Mouse (Mus musculus) forebrain, embryonic 16.5 days (tissue): ENCODE measurements around the gene Szrd1. TPM values are rescaled to one million over a fixed set of nuclear protein-coding genes. Genes with fewer than 3 reads are reported as not detected.

Source experiments
- ATAC-seq: fragments of 200-750 bp; cut with Nextera tagmentation; 2 replicates; pipeline ENCODE4 v1.8.0; 2017; ENCODE audit warnings: mild to moderate bottlenecking, moderate library complexity
- H3K27ac ChIP-seq: fragments of 300-500 bp; sonication (generic); 2 replicates; pipeline ENCODE4 v1.5.1; 2014; ENCODE audit warnings: low read length, control low read depth
- H3K27me3 ChIP-seq: fragments of 300-500 bp; sonication (generic); replicated peaks from 2 replicates; pipeline ENCODE4 v1.6.1; 2014; ENCODE audit warnings: low read length; ENCODE audit not compliant: control insufficient read depth, insufficient read depth
- H3K36me3 ChIP-seq: fragments of 300-500 bp; sonication (generic); 2 replicates; pipeline ENCODE4 v1.6.1; 2014; ENCODE audit not compliant: control insufficient read depth, insufficient read depth
- H3K4me1 ChIP-seq: fragments of 300-500 bp; sonication (generic); replicated peaks from 2 replicates; pipeline ENCODE4 v1.6.1; 2014; ENCODE audit warnings: low read length; ENCODE audit not compliant: control insufficient read depth, insufficient read depth
- H3K4me2 ChIP-seq: fragments of 300-500 bp; sonication (generic); 2 replicates; pipeline ENCODE4 v1.6.1; 2014; ENCODE audit warnings: mild to moderate bottlenecking, low read length, control low read depth
- H3K4me3 ChIP-seq: fragments of 300-500 bp; sonication (generic); replicated peaks from 2 replicates; pipeline ENCODE4 v1.5.1; 2014; ENCODE audit warnings: mild to moderate bottlenecking, low read length, control low read depth
- H3K9ac ChIP-seq: fragments of 300-500 bp; sonication (generic); replicated peaks from 2 replicates; pipeline ENCODE4 v1.6.1; 2014; ENCODE audit warnings: low read depth, low read length, control low read depth
- H3K9me3 ChIP-seq: fragments of 300-500 bp; sonication (generic); 2 replicates; pipeline ENCODE4 v1.6.1; 2016; ENCODE audit warnings: low read length; ENCODE audit not compliant: control insufficient read depth
- WGBS: fragments of 180-500 bp; shearing (Covaris S2); extraction: QIAGEN DNeasy Blood & Tissue Kit; methylation state at CpG from one replicate; pipeline ENCODE4 v1.1.7; 2014; 5-methylcytosine and 5-hydroxymethylcytosine counted together
- polyA plus RNA-seq: library from polyadenylated mRNA; unstranded; fragments of >200 nt; fragmentation: Nextera tagmentation; extraction: Ambion mirVana; gene quantifications from 2 replicates; pipeline ENCODE4 v1.2.1, GENCODE M21; 2015

Szrd1 gene
- polyA plus RNA-seq, 1 experiment from 2014 or later: 31.2 TPM

GRCm38 (mm10) chr4:141172121-141172520 lies 32.5 kb upstream of the Szrd1 start:
- no peak overlapping the region for H3K9ac ChIP-seq
- H3K4me1 ChIP-seq: no peaks in the 10 kb centered on the region
- no peak for ATAC-seq
- H3K27ac ChIP-seq: no peak overlapping the region
- WGBS: 86% methylated on average over 8 of the region's 8 CpGs
- no peaks in the 10 kb centered on the region for H3K27me3 ChIP-seq
- H3K4me2 ChIP-seq: no peak overlapping the region
- H3K9me3 ChIP-seq: no peaks in the 10 kb centered on the region
- no peak overlapping the region for H3K4me3 ChIP-seq
- peaks cover 7% of the 10 kb centered on the region for H3K36me3 ChIP-seq

- no peak for ATAC-seq
- H3K27me3 ChIP-seq: no peaks in the 10 kb centered on the region
- no peak overlapping the region for H3K4me3 ChIP-seq
- WGBS: 95% methylated on average over 3 of the region's 3 CpGs
- H3K4me2 ChIP-seq: no peak overlapping the region
- H3K36me3 ChIP-seq: peaks cover 7% of the 10 kb centered on the region
- no peaks in the 10 kb centered on the region for H3K4me1 ChIP-seq
- no peak overlapping the region for H3K27ac ChIP-seq
- H3K9ac ChIP-seq: no peak overlapping the region
- H3K9me3 ChIP-seq: peaks cover 6% of the 10 kb centered on the region
Measured at GRCm38 (mm10) chr4:141167156-141167555, 27.6 kb upstream of the Szrd1 start.

DNA sequence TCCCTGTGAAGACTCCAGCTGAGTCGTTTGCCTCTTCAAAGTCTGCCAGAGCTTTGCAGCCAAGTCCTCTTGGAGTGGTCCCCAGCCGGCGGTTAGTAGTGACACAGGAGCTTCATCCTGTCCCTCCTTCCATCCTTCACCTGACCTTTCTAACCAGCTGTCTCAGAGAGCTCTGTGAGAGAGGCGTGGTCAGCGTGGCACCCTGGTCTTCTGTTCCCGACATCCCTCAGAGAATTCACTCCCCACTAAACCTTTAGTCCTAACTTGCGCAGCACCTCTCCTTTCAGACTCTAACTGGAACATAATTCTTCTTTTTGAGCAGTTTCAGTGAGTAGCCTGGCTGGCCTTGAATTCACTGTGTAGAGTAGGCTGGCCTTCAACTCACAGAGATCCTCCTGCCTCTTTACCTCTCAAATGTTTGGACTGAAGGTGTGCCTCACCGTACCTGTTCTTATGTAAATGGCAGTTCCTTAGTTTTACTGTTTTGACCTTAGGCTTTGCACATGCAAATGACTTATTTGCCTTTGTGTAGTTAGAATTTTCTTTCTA lies 26.2 kb upstream of the Szrd1 start:
- Histone ChIP-seq H3K9me3 (peaks cover 6% of the 10 kb centered on the region), H3K36me3 (peaks cover 2% of the 10 kb centered on the region), H3K4me3 (no peak overlapping the region), H3K4me2 (no peak overlapping the region), H3K27ac (no peak overlapping the region), H3K4me1 (no peaks in the 10 kb centered on the region), H3K9ac (no peak overlapping the region), H3K27me3 (no peaks in the 10 kb centered on the region)
- 83% methylated on average over 8 of the region's 8 CpGs for WGBS
- ATAC-seq: no peak

DNA sequence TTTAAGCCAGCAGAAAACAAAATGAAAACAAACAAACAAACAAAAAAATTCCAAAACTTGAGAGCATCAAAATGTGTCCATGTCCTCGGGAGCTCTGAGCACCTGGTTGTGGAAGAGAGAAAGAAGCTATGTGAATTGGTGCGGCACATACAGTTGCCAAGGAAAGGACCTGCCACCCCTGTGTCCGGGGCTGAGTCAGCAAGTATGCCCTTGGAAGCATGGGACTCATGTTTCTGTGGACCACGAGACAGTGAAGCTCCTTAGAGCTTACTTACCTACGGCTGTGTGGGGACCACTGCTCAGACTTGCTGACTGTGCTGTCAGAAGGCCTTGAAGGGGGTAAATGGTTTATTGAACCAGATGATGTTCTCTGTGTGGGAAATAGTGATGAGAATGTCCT lies 24.2 kb upstream of the Szrd1 start:
- 95% methylated on average over 5 of the region's 5 CpGs for WGBS

DNA sequence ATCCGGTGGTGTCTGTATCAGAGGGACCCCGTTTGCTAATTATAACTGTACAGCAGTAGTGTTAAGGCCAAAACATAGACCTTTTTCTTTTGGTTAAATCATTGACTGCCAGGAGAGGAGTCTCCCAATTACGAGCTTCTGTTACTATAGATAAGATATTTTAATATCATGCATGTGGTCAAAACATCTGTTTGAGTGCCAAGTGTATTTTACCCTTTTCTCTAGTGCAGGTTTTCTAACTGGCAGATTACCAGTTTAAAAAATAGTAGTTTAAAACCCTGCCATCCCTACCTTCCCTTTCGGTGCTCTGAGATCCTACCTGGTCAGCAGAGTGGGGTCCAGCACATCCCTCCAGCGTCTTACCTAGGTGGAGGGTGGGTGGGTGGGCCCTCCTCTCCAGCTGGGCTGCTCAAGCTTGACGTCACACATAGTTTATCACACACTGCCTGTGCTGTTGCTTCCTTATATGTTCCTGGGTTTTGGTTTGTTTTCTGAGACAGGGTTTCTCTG lies 22.2 kb upstream of the Szrd1 start:
- Histone ChIP-seq H3K4me3 (no peak overlapping the region), H3K9ac (no peak overlapping the region), H3K4me2 (no peak overlapping the region), H3K4me1 (peaks cover 2% of the 10 kb centered on the region; the same call in 1 of the 2 replicates), H3K9me3 (peaks cover 6% of the 10 kb centered on the region), H3K27ac (no peak overlapping the region), H3K27me3 (no peaks in the 10 kb centered on the region), H3K36me3 (no peaks in the 10 kb centered on the region)
- no peak for ATAC-seq
- 82% methylated on average over 6 of the region's 6 CpGs for WGBS

More for the DNA sequence above, 24.2 kb upstream of the Szrd1 start:
- peaks cover 6% of the 10 kb centered on the region for H3K9me3 ChIP-seq
- H3K4me1 ChIP-seq: peaks cover 2% of the 10 kb centered on the region; the same call in 1 of the 2 replicates
- no peak overlapping the region for H3K4me2 ChIP-seq
- no peak overlapping the region for H3K27ac ChIP-seq
- no peaks in the 10 kb centered on the region for H3K36me3 ChIP-seq
- H3K27me3 ChIP-seq: no peaks in the 10 kb centered on the region
- no peak overlapping the region for H3K4me3 ChIP-seq
- no peak for ATAC-seq
- no peak overlapping the region for H3K9ac ChIP-seq

- no peak overlapping the region for H3K4me2 ChIP-seq
- no peak overlapping the region for H3K9ac ChIP-seq
- H3K4me1 ChIP-seq: peaks cover 2% of the 10 kb centered on the region; the same call in 1 of the 2 replicates
- H3K9me3 ChIP-seq: peaks cover 3% of the 10 kb centered on the region
- 94% methylated on average over 4 of the region's 4 CpGs for WGBS
- no peak overlapping the region for H3K27ac ChIP-seq
- ATAC-seq: no peak
- H3K27me3 ChIP-seq: no peaks in the 10 kb centered on the region
- no peak overlapping the region for H3K4me3 ChIP-seq
- no peaks in the 10 kb centered on the region for H3K36me3 ChIP-seq
Measured at GRCm38 (mm10) chr4:141160193-141160592, 20.6 kb upstream of the Szrd1 start.

DNA sequence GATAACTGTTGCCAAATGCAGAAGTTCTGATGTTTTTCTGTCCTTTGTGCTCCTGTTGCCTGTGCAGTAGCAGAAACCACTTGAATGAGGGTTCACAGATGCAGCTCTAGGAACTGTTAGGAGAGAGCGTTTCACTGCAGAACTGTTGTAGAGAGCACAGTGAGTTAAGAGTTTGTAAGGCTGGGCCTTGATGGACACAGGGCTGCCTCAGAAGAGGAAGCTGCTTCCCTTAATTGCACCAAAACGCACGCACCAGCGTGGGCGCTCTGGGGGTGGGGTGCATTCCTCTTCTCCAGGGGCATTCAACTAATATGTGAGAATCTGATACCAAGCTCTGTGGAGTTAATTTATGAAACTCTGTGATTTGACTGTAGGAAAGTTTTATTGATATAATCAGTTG lies 20.1 kb upstream of the Szrd1 start:
- Histone ChIP-seq H3K36me3 (no peaks in the 10 kb centered on the region), H3K27ac (no peak overlapping the region), H3K4me1 (peaks cover 2% of the 10 kb centered on the region; the same call in 1 of the 2 replicates), H3K9me3 (peaks cover 3% of the 10 kb centered on the region; the same call in 1 of the 2 replicates), H3K4me2 (no peak overlapping the region), H3K27me3 (no peaks in the 10 kb centered on the region), H3K9ac (no peak overlapping the region), H3K4me3 (no peak overlapping the region)
- ATAC-seq: no peak
- 73% methylated on average over 5 of the region's 5 CpGs for WGBS

DNA sequence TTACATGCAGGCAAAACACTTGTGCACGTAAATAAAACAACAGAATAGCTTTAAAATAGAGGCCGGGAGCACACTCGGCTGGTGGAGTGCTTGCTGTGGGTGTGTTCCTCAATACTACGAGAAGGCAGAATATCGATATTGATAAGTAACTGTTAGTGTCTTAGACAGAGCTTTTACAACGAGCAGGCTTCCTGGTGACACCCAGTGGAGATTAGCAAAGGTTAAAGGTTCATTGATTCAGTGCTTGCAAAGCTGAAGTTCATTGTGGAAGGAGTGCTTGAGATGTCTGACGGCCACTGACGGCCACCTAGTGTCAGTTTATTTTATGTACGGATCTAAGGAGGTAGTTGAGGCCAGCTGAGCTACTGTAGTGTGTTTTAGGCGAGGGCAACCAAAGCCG lies 19.5 kb upstream of the Szrd1 start:
- Histone ChIP-seq H3K4me2 (no peak overlapping the region), H3K27me3 (no peaks in the 10 kb centered on the region), H3K4me3 (no peak overlapping the region), H3K9ac (no peak overlapping the region), H3K27ac (no peak overlapping the region), H3K36me3 (no peaks in the 10 kb centered on the region), H3K4me1 (peaks cover 2% of the 10 kb centered on the region; the same call in 1 of the 2 replicates), H3K9me3 (no peaks in the 10 kb centered on the region)
- ATAC-seq: no peak
- 61% methylated on average over 11 of the region's 11 CpGs for WGBS

DNA sequence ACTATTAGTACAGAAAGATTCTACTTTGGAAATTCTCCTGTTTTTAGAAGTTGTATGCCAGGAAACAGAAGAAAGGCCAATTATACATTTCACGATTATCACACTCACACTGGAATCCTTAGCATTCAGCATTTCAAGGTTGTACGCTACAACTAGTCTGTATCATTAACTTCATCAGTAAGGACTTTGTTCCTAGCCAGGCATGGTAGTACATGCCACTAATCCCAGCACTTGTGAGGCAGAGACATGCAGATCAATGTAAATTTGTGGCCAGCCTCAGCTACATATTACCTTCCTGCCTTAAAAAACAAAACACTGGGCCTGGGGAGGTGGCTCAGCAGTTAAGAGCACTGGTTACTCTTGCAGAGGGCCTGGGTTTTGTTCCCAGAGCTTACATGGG lies 19.0 kb upstream of the Szrd1 start:
- H3K9ac ChIP-seq: no peak overlapping the region
- H3K4me3 ChIP-seq: no peak overlapping the region
- no peaks in the 10 kb centered on the region for H3K27me3 ChIP-seq
- H3K4me2 ChIP-seq: no peak overlapping the region
- H3K27ac ChIP-seq: no peak overlapping the region
- peaks cover 4% of the 10 kb centered on the region; the same call in 1 of the 2 replicates for H3K4me1 ChIP-seq
- WGBS: 90% methylated on average over 2 of the region's 2 CpGs
- H3K9me3 ChIP-seq: no peaks in the 10 kb centered on the region
- H3K36me3 ChIP-seq: no peaks in the 10 kb centered on the region
- ATAC-seq: no peak

DNA sequence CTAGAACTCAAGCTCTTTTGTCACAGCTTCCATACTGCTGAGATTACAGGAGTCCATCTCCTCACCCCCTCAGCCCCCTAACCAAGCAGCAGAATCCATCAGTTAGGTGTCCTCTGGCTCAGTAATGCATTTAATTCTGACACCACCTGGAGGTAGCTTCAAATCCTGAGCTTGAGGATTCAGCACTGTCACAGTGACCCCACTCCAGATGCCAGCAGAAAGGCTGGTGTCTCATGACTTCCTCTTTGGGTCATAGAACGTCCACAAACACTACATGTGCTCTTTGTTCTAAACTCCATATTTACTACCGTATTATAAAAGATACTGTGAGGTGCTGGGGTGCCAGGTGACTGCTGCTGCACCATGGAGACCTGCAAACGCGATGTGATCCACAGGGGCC lies 17.9 kb upstream of the Szrd1 start:
- no peak overlapping the region for H3K9ac ChIP-seq
- no peak overlapping the region for H3K4me2 ChIP-seq
- H3K4me3 ChIP-seq: no peak overlapping the region
- no peaks in the 10 kb centered on the region for H3K9me3 ChIP-seq
- ATAC-seq: no peak
- peaks cover 4% of the 10 kb centered on the region; the same call in 1 of the 2 replicates for H3K4me1 ChIP-seq
- 79% methylated on average over 4 of the region's 4 CpGs for WGBS
- no peaks in the 10 kb centered on the region for H3K27me3 ChIP-seq
- no peak overlapping the region for H3K27ac ChIP-seq
- no peaks in the 10 kb centered on the region for H3K36me3 ChIP-seq
